Mouse (Mus musculus): ENCODE measurements at regions not wholly inside any gene's neighbourhood (a gene's known extent, or its start where the extent isn't known, plus 50 kb on each side); places are given as distances from the start of the nearest gene placed in this dataset.

DNA sequence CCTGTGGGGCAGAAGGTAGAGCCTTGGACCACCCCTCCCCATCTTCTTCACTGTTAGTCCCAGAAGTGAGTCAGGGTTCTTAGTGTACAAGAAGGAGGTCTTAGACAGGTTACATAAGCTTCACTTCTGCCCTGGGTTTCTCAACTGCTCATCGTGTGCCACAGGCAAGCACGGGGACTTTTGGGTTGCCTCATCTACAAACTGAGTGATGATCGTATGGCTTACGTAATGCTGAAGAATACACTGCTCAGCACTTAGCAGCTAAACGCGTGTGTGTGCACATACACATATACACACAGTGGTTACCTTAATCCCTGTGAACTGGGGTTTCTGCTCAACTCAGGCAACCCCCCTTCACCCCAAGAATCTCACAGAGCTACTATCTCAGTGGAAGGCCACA lies 163.1 kb upstream of the Zc3h12a start:
- 72% methylated on average over 6 of the region's 6 CpGs for WGBS
- Histone ChIP-seq H3K9ac (ENCODE audit: low read length) (no peak overlapping the region), H3K4me2 (replicated peaks; ENCODE audit: low read depth) (no peak overlapping the region), H3K9me3 (ENCODE audit: control insufficient read depth, low read length) (no peaks in the 10 kb centered on the region), H3K36me3 (ENCODE audit: control insufficient read depth, insufficient read depth, low read length) (no peaks in the 10 kb centered on the region), H3K27me3 (ENCODE audit: control insufficient read depth, insufficient read depth, low read length) (no peaks in the 10 kb centered on the region), H3K4me1 (replicated peaks; ENCODE audit: control insufficient read depth, insufficient read depth) (no peaks in the 10 kb centered on the region), H3K4me3 (ENCODE audit: low read depth, low read length) (no peak overlapping the region), H3K27ac (replicated peaks) (no peak overlapping the region)
- no peak for ATAC-seq (ENCODE audit: low FRiP score, low TSS enrichment)
- DNase-seq (ENCODE audit: low spot score): no peak
- TF ChIP-seq CTCF (IDR thresholded peaks at IDR 0.05; ENCODE audit: low read depth) (no peak), EP300 (optimal IDR thresholded peaks at IDR 0.05) (no peak)

GRCm38 (mm10) chr4:125289709-125290108 lies 162.1 kb upstream of the Zc3h12a start:
- H3K9ac ChIP-seq (ENCODE audit: low read length): no peak overlapping the region
- TF ChIP-seq EP300 (optimal IDR thresholded peaks at IDR 0.05) (no peak), CTCF (IDR thresholded peaks at IDR 0.05; ENCODE audit: low read depth) (peak; percentile 9; the same call in 1 of the 2 replicates)
- H3K27me3 ChIP-seq (ENCODE audit: control insufficient read depth, insufficient read depth, low read length): no peaks in the 10 kb centered on the region
- H3K4me2 ChIP-seq (replicated peaks; ENCODE audit: low read depth): no peak overlapping the region
- 6% methylated on average over 1 of the region's 1 CpGs for WGBS
- no peak overlapping the region for H3K27ac ChIP-seq (replicated peaks)
- no peaks in the 10 kb centered on the region for H3K4me1 ChIP-seq (replicated peaks; ENCODE audit: control insufficient read depth, insufficient read depth)
- DNase-seq (ENCODE audit: low spot score): no peak
- no peak for ATAC-seq (ENCODE audit: low FRiP score, low TSS enrichment)
- no peak overlapping the region for H3K4me3 ChIP-seq (ENCODE audit: low read depth, low read length)
- no peaks in the 10 kb centered on the region for H3K36me3 ChIP-seq (ENCODE audit: control insufficient read depth, insufficient read depth, low read length)
- no peaks in the 10 kb centered on the region for H3K9me3 ChIP-seq (ENCODE audit: control insufficient read depth, low read length)

DNA sequence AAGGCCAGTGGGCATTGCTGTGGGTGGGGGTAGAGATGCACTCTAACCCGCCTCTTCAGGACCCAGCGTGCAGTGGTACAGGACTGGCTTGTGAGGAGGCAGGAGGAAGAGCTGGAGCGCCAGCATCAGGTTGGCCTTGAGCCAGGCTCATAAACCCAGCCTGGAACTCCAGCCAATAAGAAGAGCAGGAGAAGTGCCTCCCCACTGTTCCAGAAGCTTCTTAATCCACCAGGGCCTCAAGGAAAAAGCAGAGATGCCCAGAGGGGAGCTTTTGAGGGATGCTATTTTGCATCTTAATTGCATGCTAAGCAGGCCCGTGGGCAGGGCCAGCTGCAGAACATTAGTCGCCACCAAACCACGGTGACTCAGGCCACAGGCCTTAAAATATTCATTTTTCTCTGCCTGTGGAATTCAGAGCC lies 161.4 kb upstream of the Zc3h12a start:
- H3K27ac ChIP-seq (replicated peaks): no peak overlapping the region
- no peaks in the 10 kb centered on the region for H3K9me3 ChIP-seq (ENCODE audit: control insufficient read depth, low read length)
- ATAC-seq (ENCODE audit: low FRiP score, low TSS enrichment) (no peak), DNase-seq (ENCODE audit: low spot score) (no peak)
- H3K27me3 ChIP-seq (ENCODE audit: control insufficient read depth, insufficient read depth, low read length): no peaks in the 10 kb centered on the region
- H3K4me2 ChIP-seq (replicated peaks; ENCODE audit: low read depth): no peak overlapping the region
- TF ChIP-seq EP300 (optimal IDR thresholded peaks at IDR 0.05): no peak
- TF ChIP-seq CTCF (IDR thresholded peaks at IDR 0.05; ENCODE audit: low read depth): no peak
- H3K36me3 ChIP-seq (ENCODE audit: control insufficient read depth, insufficient read depth, low read length): no peaks in the 10 kb centered on the region
- H3K4me3 ChIP-seq (ENCODE audit: low read depth, low read length): no peak overlapping the region
- H3K9ac ChIP-seq (ENCODE audit: low read length): no peak overlapping the region
- no peaks in the 10 kb centered on the region for H3K4me1 ChIP-seq (replicated peaks; ENCODE audit: control insufficient read depth, insufficient read depth)
- 46% methylated on average over 6 of the region's 6 CpGs for whole genome bisulfite sequencing

DNA sequence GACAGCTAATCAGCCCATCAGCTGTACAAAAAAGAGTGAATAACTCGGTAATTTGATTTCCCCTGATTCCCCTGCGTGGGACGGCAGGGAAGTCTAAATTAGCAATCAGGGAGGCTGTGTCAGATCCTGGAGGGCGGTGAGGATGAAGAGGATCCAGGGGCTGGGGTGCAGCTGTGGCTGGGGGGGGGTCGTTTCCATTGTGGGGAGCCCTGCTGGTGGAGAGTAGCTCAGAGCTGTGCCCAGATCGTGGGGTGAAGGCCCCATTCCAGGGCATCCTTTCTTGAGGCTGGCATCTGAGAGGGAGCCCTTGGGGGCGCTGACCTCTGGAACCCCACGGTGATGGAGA lies 155.3 kb upstream of the Zc3h12a start:
- Histone ChIP-seq H3K4me1 (replicated peaks; ENCODE audit: control insufficient read depth, insufficient read depth) (no peaks in the 10 kb centered on the region), H3K4me2 (replicated peaks; ENCODE audit: low read depth) (no peak overlapping the region), H3K27me3 (ENCODE audit: control insufficient read depth, insufficient read depth, low read length) (no peaks in the 10 kb centered on the region), H3K36me3 (ENCODE audit: control insufficient read depth, insufficient read depth, low read length) (no peaks in the 10 kb centered on the region), H3K4me3 (ENCODE audit: low read depth, low read length) (no peak overlapping the region), H3K27ac (replicated peaks) (no peak overlapping the region), H3K9me3 (ENCODE audit: control insufficient read depth, low read length) (no peaks in the 10 kb centered on the region), H3K9ac (ENCODE audit: low read length) (no peak overlapping the region)
- no peak for DNase-seq (ENCODE audit: low spot score)
- TF ChIP-seq CTCF (IDR thresholded peaks at IDR 0.05; ENCODE audit: low read depth) (no peak), EP300 (optimal IDR thresholded peaks at IDR 0.05) (no peak)
- no peak for ATAC-seq (ENCODE audit: low FRiP score, low TSS enrichment)
- WGBS: 31% methylated on average over 8 of the region's 8 CpGs

- H3K9me3 ChIP-seq (ENCODE audit: control insufficient read depth, low read length): no peaks in the 10 kb centered on the region
- H3K27ac ChIP-seq (replicated peaks): no peak overlapping the region
- H3K4me1 ChIP-seq (replicated peaks; ENCODE audit: control insufficient read depth, insufficient read depth): no peaks in the 10 kb centered on the region
- DNase-seq (ENCODE audit: low spot score) (peak; percentile 31), ATAC-seq (ENCODE audit: low FRiP score, low TSS enrichment) (peak; percentile 25; the same call in 1 of the 2 replicates)
- WGBS: 14% methylated on average over 21 of the region's 21 CpGs
- H3K9ac ChIP-seq (ENCODE audit: low read length): no peak overlapping the region
- no peaks in the 10 kb centered on the region for H3K36me3 ChIP-seq (ENCODE audit: control insufficient read depth, insufficient read depth, low read length)
- H3K4me2 ChIP-seq (replicated peaks; ENCODE audit: low read depth): no peak overlapping the region
- H3K27me3 ChIP-seq (ENCODE audit: control insufficient read depth, insufficient read depth, low read length): no peaks in the 10 kb centered on the region
- TF ChIP-seq CTCF (IDR thresholded peaks at IDR 0.05; ENCODE audit: low read depth): no peak
- no peak for TF ChIP-seq EP300 (optimal IDR thresholded peaks at IDR 0.05)
- H3K4me3 ChIP-seq (ENCODE audit: low read depth, low read length): no peak overlapping the region
These were observed 154.7 kb upstream of the Zc3h12a start for GRCm38 (mm10) chr4:125282154-125282973.

DNA sequence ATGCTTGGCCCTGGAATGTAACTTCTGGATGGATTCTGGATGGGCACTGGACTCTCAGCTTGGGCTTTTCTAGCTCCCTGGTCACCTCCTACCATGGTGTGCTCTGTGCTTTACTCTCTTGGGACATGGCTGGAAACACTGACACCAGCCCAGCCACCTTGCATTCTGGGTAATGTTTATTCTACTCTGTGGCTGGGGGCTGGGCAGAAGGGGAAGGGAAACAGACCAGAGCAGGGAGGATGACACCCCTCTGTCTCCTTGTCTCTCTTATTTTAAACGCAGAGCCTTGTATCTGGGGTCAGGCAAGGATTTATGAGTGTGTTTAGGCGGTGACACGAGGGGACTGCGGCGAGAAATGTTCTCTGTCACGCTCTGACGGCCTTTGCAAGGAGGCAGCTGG lies 151.5 kb upstream of the Zc3h12a start:
- ATAC-seq (ENCODE audit: low FRiP score, low TSS enrichment) (no peak), DNase-seq (ENCODE audit: low spot score) (no peak)
- H3K36me3 ChIP-seq (ENCODE audit: control insufficient read depth, insufficient read depth, low read length): no peaks in the 10 kb centered on the region
- H3K4me3 ChIP-seq (ENCODE audit: low read depth, low read length): no peak overlapping the region
- no peak for TF ChIP-seq CTCF (IDR thresholded peaks at IDR 0.05; ENCODE audit: low read depth)
- TF ChIP-seq EP300 (optimal IDR thresholded peaks at IDR 0.05): no peak
- H3K9me3 ChIP-seq (ENCODE audit: control insufficient read depth, low read length): no peaks in the 10 kb centered on the region
- H3K4me2 ChIP-seq (replicated peaks; ENCODE audit: low read depth): no peak overlapping the region
- no peak overlapping the region for H3K9ac ChIP-seq (ENCODE audit: low read length)
- WGBS: 48% methylated on average over 7 of the region's 7 CpGs
- H3K4me1 ChIP-seq (replicated peaks; ENCODE audit: control insufficient read depth, insufficient read depth): no peaks in the 10 kb centered on the region
- H3K27ac ChIP-seq (replicated peaks): no peak overlapping the region
- no peaks in the 10 kb centered on the region for H3K27me3 ChIP-seq (ENCODE audit: control insufficient read depth, insufficient read depth, low read length)
